Mouse (Mus musculus) olfactory bulb, adult 2 months (tissue): Measurements from ENCODE around the gene Vgll4.

ENCODE experiments used
- CTCF ChIP-seq: fragments of 200-500 bp; IDR thresholded peaks from 2 replicates; pipeline ENCODE4 v1.5.1; 2012; ENCODE audit warnings: low read depth, mild to moderate bottlenecking, low read length, moderate library complexity; ENCODE audit not compliant: insufficient read depth
- POLR2A ChIP-seq: fragments of 200-500 bp; IDR thresholded peaks from 2 replicates; pipeline ENCODE4 v1.6.1; 2012; ENCODE audit warnings: mild to moderate bottlenecking, low read depth, low read length, moderate library complexity; ENCODE audit not compliant: insufficient read depth

- no peak for TF ChIP-seq CTCF
- no peak for TF ChIP-seq POLR2A
Measured at GRCm38 (mm10) chr6:114965396-114965795, 4.4 kb downstream of the Vgll4 start.
